Mouse (Mus musculus) MEL (cell line): ENCODE data around the gene Arpc3. TPM values are rescaled to one million over a fixed set of nuclear protein-coding genes. Genes with fewer than 3 reads are reported as not detected.

Source experiments
- DNase-seq: peaks from one replicate; pipeline ENCODE4 v3.0.0; 2011; ENCODE audit warnings: low read depth, low spot score
- H3K27ac ChIP-seq: 2 replicates; pipeline ENCODE4 v1.5.1; 2012; ENCODE audit warnings: low read depth, mild to moderate bottlenecking, control low read depth, low read length, moderate library complexity; ENCODE audit not compliant: control insufficient read depth
- H3K27me3 ChIP-seq, 2 experiments: fragments of 150-350 bp in 1 of 2; sonication (generic) in 1 of 2; 2 replicates each; pipeline ENCODE4 v1.6.1; 2012; ENCODE audit warnings: low read length in 2 of 2, mild to moderate bottlenecking in 2 of 2, improper control_type of control experiment in 1 of 2, moderate library complexity in 1 of 2; ENCODE audit not compliant: insufficient read depth in 2 of 2, control insufficient read depth in 1 of 2
- H3K36me3 ChIP-seq, 2 experiments: 2 replicates each; pipeline ENCODE4 v1.6.1; 2012 to 2014; ENCODE audit warnings: low read length in 2 of 2, improper control_type of control experiment in 1 of 2, inconsistent platforms in 1 of 2, mild to moderate bottlenecking in 1 of 2; ENCODE audit not compliant: insufficient read depth in 2 of 2, control insufficient read depth in 1 of 2
- H3K4me1 ChIP-seq, 2 experiments: fragments of 150-350 bp in 1 of 2; sonication (generic) in 1 of 2; 2 replicates each; pipeline ENCODE4 v1.6.1; 2012; ENCODE audit warnings: low read length in 2 of 2, improper control_type of control experiment in 1 of 2, mild to moderate bottlenecking in 1 of 2; ENCODE audit not compliant: insufficient read depth in 2 of 2, control insufficient read depth in 1 of 2
- H3K4me3 ChIP-seq, 2 experiments: fragments of 150-350 bp in 1 of 2; sonication (generic) in 1 of 2; 2 replicates each; pipeline ENCODE4 v1.5.1; 2012; ENCODE audit warnings: low read depth in 2 of 2, low read length in 2 of 2, mild to moderate bottlenecking in 2 of 2, moderate library complexity in 2 of 2, control low read depth in 1 of 2, improper control_type of control experiment in 1 of 2; ENCODE audit not compliant: control insufficient read depth in 1 of 2, insufficient read depth in 1 of 2
- H3K79me2 ChIP-seq: 2 replicates; pipeline ENCODE4 v1.6.1; 2012; ENCODE audit warnings: mild to moderate bottlenecking, low read length, moderate library complexity; ENCODE audit not compliant: control insufficient read depth, poor library complexity, insufficient read depth
- H3K9ac ChIP-seq: 2 replicates; pipeline ENCODE4 v1.6.1; 2012; ENCODE audit warnings: low read depth, mild to moderate bottlenecking, control low read depth, low read length, moderate library complexity; ENCODE audit not compliant: control insufficient read depth, poor library complexity, severe bottlenecking
- H3K9me3 ChIP-seq: fragments of 150-350 bp; sonication (generic); replicated peaks from 2 replicates; pipeline ENCODE4 v1.6.1; 2012; ENCODE audit warnings: mild to moderate bottlenecking, low read length, improper control_type of control experiment, moderate library complexity; ENCODE audit not compliant: insufficient read depth
- BHLHE40 ChIP-seq: IDR thresholded peaks from 2 replicates; pipeline ENCODE4 v1.6.1; 2012; ENCODE audit warnings: low read depth, mild to moderate bottlenecking, inconsistent platforms, low read length, improper control_type of control experiment, borderline replicate concordance
- CTCF ChIP-seq, 3 experiments: IDR thresholded peaks in 2 of 3; conservative IDR thresholded peaks in 1 of 3; 2 replicates each; pipeline ENCODE4 v1.5.1; 2011 to 2012; ENCODE audit warnings: low read length in 3 of 3, low read depth in 2 of 3, mild to moderate bottlenecking in 2 of 3, improper control_type of control experiment in 1 of 3, inconsistent platforms in 1 of 3, mixed read lengths in 1 of 3, moderate library complexity in 1 of 3; ENCODE audit not compliant: control insufficient read depth in 1 of 3, insufficient read depth in 1 of 3, poor library complexity in 1 of 3, severe bottlenecking in 1 of 3
- E2F4 ChIP-seq: IDR thresholded peaks from 2 replicates; pipeline ENCODE4 v1.6.1; 2011; ENCODE audit warnings: low read depth, low read length, improper control_type of control experiment, borderline replicate concordance
- EP300 ChIP-seq, 2 experiments: IDR thresholded peaks; 2 replicates each; pipeline ENCODE4 v1.6.1; 2011; ENCODE audit warnings: improper control_type of control experiment in 2 of 2, low read length in 2 of 2, low read depth in 1 of 2, mild to moderate bottlenecking in 1 of 2
- GATA1 ChIP-seq: IDR thresholded peaks from 2 replicates; pipeline ENCODE4 v1.6.1; 2011; ENCODE audit warnings: low read depth, low read length, improper control_type of control experiment
- HCFC1 ChIP-seq: IDR thresholded peaks from 2 replicates; pipeline ENCODE4 v1.6.1; 2012; ENCODE audit warnings: low read depth, mild to moderate bottlenecking, inconsistent platforms, low read length, improper control_type of control experiment, moderate library complexity
- KAT2A ChIP-seq: conservative IDR thresholded peaks from 2 replicates; pipeline ENCODE4 v1.6.1; 2012; ENCODE audit warnings: low read depth, low read length, improper control_type of control experiment, inconsistent platforms
- MAFK ChIP-seq: IDR thresholded peaks from 2 replicates; pipeline ENCODE4 v1.6.1; 2011; ENCODE audit warnings: low read depth, mild to moderate bottlenecking, low read length, improper control_type of control experiment, borderline replicate concordance
- MAX ChIP-seq: IDR thresholded peaks from 2 replicates; pipeline ENCODE4 v1.6.1; 2011; ENCODE audit warnings: low read length, improper control_type of control experiment
- MAZ ChIP-seq: IDR thresholded peaks from 2 replicates; pipeline ENCODE4 v1.6.1; 2012; ENCODE audit warnings: low read depth, mild to moderate bottlenecking, inconsistent platforms, low read length, improper control_type of control experiment
- MEF2A ChIP-seq: IDR thresholded peaks from 2 replicates; pipeline ENCODE4 v1.6.1; 2014; ENCODE audit warnings: low read depth, mild to moderate bottlenecking, inconsistent platforms, low read length, improper control_type of control experiment; ENCODE audit not compliant: poor library complexity, insufficient replicate concordance, severe bottlenecking; ENCODE audit errors: extremely low read depth
- POLR2AphosphoS5 ChIP-seq: IDR thresholded peaks from 2 replicates; pipeline ENCODE4 v1.6.1; 2012; ENCODE audit warnings: low read depth, borderline replicate concordance, mild to moderate bottlenecking, inconsistent platforms, low read length, moderate library complexity, mixed read lengths
- RCOR1 ChIP-seq: IDR thresholded peaks from 2 replicates; pipeline ENCODE4 v1.6.1; 2012; ENCODE audit warnings: low read depth, mild to moderate bottlenecking, inconsistent platforms, low read length, improper control_type of control experiment
- SIN3A ChIP-seq: IDR thresholded peaks from 2 replicates; pipeline ENCODE4 v1.6.1; 2012; ENCODE audit warnings: low read length, improper control_type of control experiment, inconsistent platforms
- TAL1 ChIP-seq: IDR thresholded peaks from 2 replicates; pipeline ENCODE4 v1.6.1; 2012; ENCODE audit warnings: mild to moderate bottlenecking, inconsistent platforms, low read length, moderate library complexity, mixed read lengths
- TCF12 ChIP-seq: IDR thresholded peaks from 2 replicates; pipeline ENCODE4 v1.6.1; 2014; ENCODE audit warnings: low read depth, mild to moderate bottlenecking, inconsistent platforms, low read length, improper control_type of control experiment, moderate library complexity
- UBTF ChIP-seq: IDR thresholded peaks from 2 replicates; pipeline ENCODE4 v1.6.1; 2012; ENCODE audit warnings: low read depth, mild to moderate bottlenecking, inconsistent platforms, low read length, improper control_type of control experiment, moderate library complexity, borderline replicate concordance; ENCODE audit not compliant: insufficient read depth
- USF1 ChIP-seq: IDR thresholded peaks from 2 replicates; pipeline ENCODE4 v1.6.1; 2014; ENCODE audit warnings: low read depth, mild to moderate bottlenecking, inconsistent platforms, low read length, improper control_type of control experiment, moderate library complexity
- USF2 ChIP-seq, 2 experiments: IDR thresholded peaks; 2 replicates each; pipeline ENCODE4 v1.6.1; 2011 to 2012; ENCODE audit warnings: improper control_type of control experiment in 2 of 2, low read length in 2 of 2, borderline replicate concordance in 1 of 2, inconsistent platforms in 1 of 2, low read depth in 1 of 2, mild to moderate bottlenecking in 1 of 2; ENCODE audit not compliant: insufficient read depth in 1 of 2
- ZNF384 ChIP-seq: IDR thresholded peaks from 2 replicates; pipeline ENCODE4 v1.6.1; 2012; ENCODE audit warnings: low read depth, mild to moderate bottlenecking, inconsistent platforms, low read length, improper control_type of control experiment
- polyA plus RNA-seq, 2 experiments: library from polyadenylated mRNA; stranded (reverse) in 1 of 2; unstranded in 1 of 2; fragments of >175 nt in 1 of 2; fragments of >200 nt in 1 of 2; gene quantifications; 2 replicates each; pipeline versions ENCODE4 v1.2.1 to v1.2.4; 2012; ENCODE audit warnings: low replicate concordance in 2 of 2, low read depth in 1 of 2; ENCODE audit not compliant: insufficient read length in 2 of 2, insufficient read depth in 1 of 2, missing spikeins in 1 of 2
- total RNA-seq: library from RNA; depleted of rRNA; stranded (reverse); fragments of 300-350 nt; gene quantifications from 2 replicates; pipeline ENCODE4 v1.2.3, GENCODE M21; 2012

Gene Arpc3
- total and polyA plus RNA-seq, 3 experiments, result 365 to 1,109 (median 433) TPM

GRCm38 (mm10) chr5:122399871-122400270 lies 8.2 kb downstream of the Arpc3 start:
- TF ChIP-seq POLR2AphosphoS5 (no peak), MAFK (no peak), ZNF384 (no peak), CTCF (IDR thresholded peaks at IDR 0.05 in 2 of 3, conservative IDR thresholded peaks at IDR 0.05 in 1 of 3; ENCODE audit: control insufficient read depth in 1 of 3, insufficient read depth in 1 of 3, low read depth in 2 of 3, low read length in 3 of 3, poor library complexity in 1 of 3, severe bottlenecking in 1 of 3) (no peak), TAL1 (no peak), SIN3A (no peak), GATA1 (no peak), EP300 (IDR thresholded peaks at IDR 0.05; ENCODE audit: low read depth in 1 of 2, low read length in 2 of 2) (no peak), KAT2A (no peak), USF1 (no peak), MAX (no peak), USF2 (IDR thresholded peaks at IDR 0.05; ENCODE audit: borderline replicate concordance in 1 of 2, insufficient read depth in 1 of 2, low read depth in 1 of 2, low read length in 2 of 2) (no peak), HCFC1 (no peak), UBTF (no peak)
- H3K36me3 ChIP-seq, result peaks cover 0 to 16% of the 10 kb centered on the region in 2 experiments; a peak in 2 of 4 replicates
- H3K79me2 ChIP-seq, result peaks cover 15% of the 10 kb centered on the region
- H3K4me1 ChIP-seq, result no peaks in the 10 kb centered on the region
- no peak overlapping the region for H3K4me3 ChIP-seq
- H3K27ac ChIP-seq, result no peak overlapping the region
- no peak for DNase-seq
- H3K9ac ChIP-seq, result no peak overlapping the region
- H3K27me3 ChIP-seq, result no peaks in the 10 kb centered on the region
- H3K9me3 ChIP-seq, result no peaks in the 10 kb centered on the region

GRCm38 (mm10) chr5:122400628-122401302 lies 9.1 kb downstream of the Arpc3 start:
- H3K4me3 ChIP-seq, result no peak overlapping the region
- no peaks in the 10 kb centered on the region for H3K27me3 ChIP-seq
- no peak for DNase-seq
- no peaks in the 10 kb centered on the region for H3K4me1 ChIP-seq
- H3K36me3 ChIP-seq, result peaks cover 0 to 16% of the 10 kb centered on the region in 2 experiments; a peak in 2 of 4 replicates
- no peak overlapping the region for H3K9ac ChIP-seq
- peaks cover 11% of the 10 kb centered on the region for H3K79me2 ChIP-seq
- H3K9me3 ChIP-seq, result no peaks in the 10 kb centered on the region
- no peak overlapping the region for H3K27ac ChIP-seq
- no peak for TF ChIP-seq BHLHE40
- TF ChIP-seq TCF12, result no peak
- TF ChIP-seq RCOR1, result no peak
- no peak for TF ChIP-seq MEF2A
- no peak for TF ChIP-seq MAX
- TF ChIP-seq MAZ, result no peak
- no peak for TF ChIP-seq HCFC1
- TF ChIP-seq USF2 (IDR thresholded peaks at IDR 0.05; ENCODE audit: borderline replicate concordance in 1 of 2, insufficient read depth in 1 of 2, low read depth in 1 of 2, low read length in 2 of 2), result no peak
- no peak for TF ChIP-seq E2F4
- TF ChIP-seq, all 39 proteins: peak for 0
